Mouse (Mus musculus): Measurements from ENCODE around the gene Eepd1.

The Eepd1 gene

DNA sequence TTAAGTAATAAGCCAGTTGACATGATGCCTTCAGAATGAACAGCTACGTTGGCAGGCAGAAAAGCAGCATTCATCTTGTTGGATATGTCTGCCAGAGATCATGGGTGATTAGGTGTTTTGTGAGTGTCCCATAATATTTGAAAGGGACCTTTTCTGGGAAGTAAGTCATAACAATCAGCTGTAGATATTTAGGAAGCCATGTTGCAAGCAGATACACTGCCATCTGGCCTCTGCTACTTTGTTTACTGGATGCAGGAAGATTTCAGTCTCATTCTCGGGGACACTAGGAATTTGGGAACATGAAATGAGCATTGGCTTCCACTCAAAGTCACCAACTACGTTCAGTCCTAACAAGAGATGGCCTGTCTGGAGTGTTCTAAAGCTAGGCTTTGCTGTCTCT lies 54.1 kb downstream of the Eepd1 start:
- CTCF ChIA-PET: no interaction called here

DNA sequence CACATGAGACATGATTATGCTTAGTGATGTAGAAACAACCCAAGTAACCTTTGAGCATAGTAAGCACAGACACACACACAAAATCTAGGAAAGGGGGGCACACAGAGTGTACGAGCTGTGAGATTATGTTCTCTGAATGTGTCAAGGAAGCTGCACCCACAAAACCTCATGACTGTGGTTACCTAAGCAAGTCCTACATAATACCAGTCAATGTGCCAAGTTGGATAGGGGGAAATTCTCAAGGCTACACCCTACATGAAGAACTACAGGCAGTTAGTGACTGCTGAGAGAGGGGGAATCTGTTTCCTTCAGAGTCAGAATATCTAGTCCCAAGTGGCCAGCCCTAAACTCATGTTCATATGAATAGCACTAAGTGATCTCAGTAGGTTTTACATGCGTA lies 58.1 kb downstream of the Eepd1 start:
- CTCF ChIA-PET: no interaction called here

DNA sequence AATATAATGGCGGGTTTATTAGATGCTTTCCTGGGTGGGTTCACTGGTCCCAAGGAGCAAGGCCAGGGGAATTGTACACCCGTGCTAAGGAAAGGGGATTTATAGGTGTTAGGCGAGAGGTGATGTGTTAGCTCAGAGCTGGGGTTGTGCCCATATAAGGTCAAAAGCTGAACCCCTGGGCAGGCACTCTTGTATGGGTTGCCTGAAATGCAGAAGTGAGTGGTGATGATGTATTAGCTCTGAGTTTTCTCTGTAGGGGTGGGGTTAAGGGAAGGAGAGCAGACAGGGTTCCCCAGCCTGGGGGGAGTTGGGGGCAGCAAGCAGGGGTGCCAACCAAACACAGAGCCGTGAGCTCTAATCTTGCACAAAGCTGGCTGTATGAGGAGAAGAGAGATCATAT lies 60.0 kb downstream of the Eepd1 start:
- CTCF ChIA-PET: no interaction called here

DNA sequence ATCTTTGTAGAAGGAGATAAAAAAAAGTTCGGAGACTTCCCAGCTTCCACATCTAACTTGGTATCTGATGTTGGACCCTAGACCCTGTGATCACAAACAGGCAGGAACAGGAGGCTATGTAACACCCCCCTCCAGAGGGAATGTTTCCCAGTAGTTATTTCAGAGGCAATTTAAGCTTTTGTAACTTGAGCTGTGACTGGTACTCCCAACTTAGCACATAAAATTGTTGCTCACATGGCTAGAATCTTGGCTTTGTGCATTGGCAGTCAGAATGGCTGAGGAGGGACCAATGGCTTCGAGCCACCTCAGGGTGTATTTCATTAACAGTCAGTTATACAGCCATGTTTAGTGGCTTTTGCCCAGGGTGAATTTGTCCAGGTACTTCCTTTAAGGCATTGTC lies 63.9 kb downstream of the Eepd1 start:
- CTCF ChIA-PET: no interaction called here

DNA sequence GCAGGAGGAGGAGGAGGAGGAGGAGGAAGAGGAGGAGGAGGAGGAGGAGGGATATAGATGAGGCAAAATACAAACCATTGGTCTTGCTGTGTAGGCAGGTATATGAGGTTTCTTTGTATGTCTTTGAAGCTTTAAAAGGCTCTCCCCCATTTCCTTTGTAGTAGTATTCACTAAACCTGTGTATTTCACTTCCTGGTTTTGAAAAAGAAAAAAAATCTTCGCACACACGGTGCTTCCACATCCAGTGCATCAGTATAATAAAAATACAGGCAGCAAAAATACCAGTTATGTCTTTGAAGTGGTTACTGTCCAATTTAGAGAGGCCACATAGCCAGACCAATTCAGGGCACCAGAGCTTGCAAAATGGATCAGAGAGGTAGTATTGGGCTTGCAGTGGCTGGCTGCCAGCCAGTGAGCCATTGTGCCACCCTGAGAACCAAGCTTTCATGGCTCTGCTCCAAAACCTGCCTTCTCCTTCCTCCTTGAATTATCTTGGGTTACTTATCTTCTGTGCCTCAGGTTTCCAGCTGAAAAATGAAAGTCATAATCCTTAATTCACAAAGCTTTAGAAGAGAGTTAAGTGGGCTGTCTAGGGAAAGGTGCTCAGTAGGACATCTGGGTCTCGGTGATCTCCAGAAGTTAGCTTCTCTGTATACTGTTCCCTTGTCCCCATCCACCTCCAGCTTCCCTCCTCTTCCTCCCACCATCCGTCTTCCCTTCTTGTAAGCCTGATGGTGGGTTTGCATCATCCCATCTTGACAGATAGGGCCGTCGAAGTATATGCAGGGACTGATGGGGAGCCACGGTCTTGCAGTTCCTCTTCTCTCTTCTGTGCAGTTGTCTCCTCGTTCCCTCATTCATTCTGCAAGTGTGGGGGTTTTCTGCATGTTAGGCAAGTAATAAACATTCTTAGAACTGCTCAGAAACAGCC lies 68.0 kb downstream of the Eepd1 start:
- CTCF ChIA-PET: no interaction called here

DNA sequence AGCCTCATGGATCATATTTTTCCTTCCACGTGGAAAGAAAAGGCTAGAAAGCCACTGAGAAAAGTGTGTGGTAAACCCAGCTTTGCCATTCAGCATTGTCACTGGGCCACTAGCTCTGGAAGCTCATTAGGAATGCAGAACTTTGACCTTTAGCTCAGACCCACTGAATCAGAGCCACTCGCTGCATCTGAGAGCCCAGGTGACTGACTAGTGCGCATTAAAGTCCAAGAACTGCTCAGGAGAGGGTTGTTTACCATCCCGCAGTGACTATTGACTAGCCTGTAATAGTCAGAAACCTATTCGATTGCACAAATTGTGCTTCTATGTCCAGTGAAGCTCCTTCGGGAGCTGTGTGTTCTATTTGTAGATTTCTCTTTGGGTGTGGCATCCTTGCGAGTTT lies 68.8 kb downstream of the Eepd1 start:
- CTCF ChIA-PET: no interaction called here

DNA sequence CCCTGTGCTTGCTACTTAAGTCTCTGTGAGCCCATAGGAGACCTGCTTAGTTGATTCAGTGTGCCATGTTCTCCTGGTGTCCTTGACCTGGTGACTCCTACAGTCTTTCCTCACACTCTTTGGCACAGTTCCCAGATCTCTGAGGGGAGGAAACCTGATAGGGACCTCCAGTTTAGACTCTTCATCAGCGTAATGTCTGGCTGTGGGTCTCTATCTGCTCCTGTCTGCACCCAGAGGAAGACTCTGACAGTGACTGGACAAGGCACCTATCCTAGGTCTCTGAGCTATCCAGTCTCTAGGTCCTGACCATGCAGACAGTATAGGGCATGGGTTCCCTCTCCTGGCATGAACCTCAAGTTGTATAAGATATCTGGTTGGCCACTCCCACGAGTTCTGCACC lies 71.2 kb downstream of the Eepd1 start:
- CTCF ChIA-PET: no interaction called here

DNA sequence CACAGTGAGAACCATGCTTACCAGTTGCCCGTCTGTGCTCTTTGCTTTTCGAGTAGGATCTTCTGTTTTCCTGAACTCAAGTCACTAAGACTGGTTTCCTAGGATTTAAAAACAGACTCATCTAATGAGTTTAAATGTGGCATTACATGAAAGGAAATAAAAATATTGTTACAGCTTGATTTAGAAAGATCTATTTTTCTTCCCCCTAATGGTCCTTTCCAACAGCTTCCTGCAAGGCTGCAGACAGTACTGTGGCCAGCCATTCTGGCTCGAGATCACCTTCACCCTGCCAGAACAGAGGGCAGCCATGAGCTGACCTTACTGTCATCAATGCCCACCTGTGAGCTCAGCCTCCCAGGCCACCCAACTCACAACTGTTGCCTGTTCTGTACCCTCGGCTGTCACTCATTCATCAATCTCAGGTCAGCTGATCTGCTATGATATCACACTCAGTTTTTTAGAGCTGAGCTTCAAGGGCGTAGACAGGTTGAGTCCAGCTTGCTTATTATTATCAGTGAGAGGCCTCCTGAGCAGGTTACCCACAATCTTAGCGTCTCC lies 73.0 kb downstream of the Eepd1 start:
- CTCF ChIA-PET: no interaction called here

DNA sequence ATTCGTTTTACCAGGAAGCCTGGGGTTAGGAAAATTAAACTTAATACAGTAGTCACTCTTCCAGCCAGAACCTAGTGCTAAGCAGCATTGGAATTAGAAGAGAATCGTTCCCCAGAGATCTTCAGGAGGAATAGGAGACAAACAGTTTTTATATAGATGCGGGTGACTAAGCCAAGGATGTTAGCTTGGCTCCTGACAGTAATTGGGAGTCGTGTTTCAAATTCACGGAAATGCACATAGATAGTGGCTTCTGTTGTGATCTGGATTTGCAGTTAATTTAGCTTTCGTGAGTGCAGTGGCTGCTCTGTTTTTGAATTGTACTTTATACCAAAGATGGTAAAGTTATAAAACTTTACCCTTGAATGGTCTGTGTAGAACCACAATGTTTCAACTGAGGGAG lies 73.9 kb downstream of the Eepd1 start:
- CTCF ChIA-PET: no interaction called here

DNA sequence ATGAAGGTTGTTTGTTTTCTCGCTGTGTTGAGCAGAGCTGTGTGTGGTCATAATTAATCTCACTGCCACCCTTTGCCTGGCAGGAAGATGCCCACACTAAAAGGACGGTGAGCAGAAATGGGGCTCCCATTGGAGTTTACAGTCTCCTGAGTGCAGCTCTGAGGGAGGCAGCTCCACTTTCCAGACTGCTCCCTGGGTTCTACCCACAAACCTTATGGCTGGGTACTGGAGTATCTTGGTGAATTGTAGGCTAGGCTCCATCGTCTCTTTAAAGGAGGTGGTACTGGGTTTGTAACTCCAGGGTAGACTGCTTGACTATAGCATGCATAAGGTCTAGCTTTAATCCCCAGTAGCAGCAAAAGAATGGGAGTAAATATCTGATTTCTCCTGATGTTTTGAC lies 74.7 kb downstream of the Eepd1 start:
- CTCF ChIA-PET: no interaction called here

DNA sequence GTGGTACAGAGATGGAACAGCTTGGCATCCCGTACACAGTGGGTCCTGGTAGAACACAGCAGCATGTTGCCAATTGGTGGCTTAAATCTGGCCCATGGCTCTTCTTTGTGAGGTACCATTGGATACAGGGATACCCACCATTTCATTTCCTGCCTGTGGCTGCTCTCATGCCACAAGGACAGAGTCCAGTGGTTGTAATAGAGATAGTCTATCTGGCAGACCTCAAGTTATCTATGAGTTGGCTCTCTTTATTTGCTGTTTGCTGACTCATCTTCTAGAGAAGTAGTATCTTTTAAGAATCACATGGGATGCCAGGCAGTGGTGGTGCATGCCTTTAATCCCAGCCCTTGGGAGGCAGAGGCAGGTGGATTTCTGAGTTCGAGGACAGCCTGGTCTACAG lies 76.0 kb downstream of the Eepd1 start:
- CTCF ChIA-PET: no interaction called here

DNA sequence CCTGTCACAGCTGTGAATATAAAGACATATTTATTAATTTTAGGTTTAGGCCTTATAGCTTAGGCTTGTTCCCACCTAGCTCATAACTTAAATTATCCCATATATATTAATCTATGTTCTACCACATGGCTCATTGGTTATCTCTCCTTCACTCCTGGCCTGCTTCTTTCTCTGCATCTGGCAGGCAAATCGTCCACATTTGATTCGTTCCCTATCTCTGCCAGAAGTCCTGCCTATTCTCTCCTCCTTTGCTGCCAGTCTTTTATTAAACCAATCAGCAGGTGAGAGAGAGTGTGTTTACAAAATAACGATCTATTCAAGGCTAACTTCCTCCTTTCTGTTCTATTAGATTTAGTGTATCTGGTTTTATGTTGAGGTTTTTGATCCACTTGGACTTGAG lies 77.5 kb downstream of the Eepd1 start:
- CTCF ChIA-PET: no interaction called here

DNA sequence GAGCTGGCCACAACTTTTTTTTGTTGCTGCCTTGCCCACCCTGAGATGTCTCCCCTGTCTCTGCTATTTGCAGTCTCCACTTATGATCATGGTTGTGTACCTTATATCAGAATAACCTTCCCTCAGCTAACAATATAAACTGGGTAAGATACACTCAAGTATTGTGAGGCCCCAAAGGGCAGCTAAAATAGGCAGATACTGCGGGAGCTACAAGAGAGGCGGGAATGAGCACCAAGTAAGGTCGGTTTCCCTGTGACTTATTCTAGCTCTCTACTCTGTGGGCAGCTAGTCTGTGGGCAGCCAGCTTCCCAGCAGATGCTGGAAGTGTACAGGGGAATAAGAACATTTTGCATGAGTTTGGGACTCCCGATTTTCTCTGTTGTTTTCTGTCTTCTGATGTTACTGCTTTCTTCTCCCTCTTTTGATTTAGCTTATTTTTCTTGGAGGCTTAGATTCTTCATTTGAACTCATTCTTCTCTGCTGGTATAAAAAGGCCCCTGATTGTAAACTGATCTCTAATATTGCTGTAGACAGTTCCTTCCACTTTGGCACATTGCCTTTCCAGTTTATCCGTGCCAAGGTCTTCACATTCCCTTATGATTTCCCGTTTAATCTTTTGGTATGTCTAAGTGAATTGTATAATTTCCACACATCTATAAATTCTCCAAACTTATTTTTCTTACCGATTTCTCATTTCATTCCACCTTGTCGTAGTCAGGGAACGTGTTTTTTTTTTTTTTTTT lies 78.8 kb downstream of the Eepd1 start:
- CTCF ChIA-PET: no interaction called here

DNA sequence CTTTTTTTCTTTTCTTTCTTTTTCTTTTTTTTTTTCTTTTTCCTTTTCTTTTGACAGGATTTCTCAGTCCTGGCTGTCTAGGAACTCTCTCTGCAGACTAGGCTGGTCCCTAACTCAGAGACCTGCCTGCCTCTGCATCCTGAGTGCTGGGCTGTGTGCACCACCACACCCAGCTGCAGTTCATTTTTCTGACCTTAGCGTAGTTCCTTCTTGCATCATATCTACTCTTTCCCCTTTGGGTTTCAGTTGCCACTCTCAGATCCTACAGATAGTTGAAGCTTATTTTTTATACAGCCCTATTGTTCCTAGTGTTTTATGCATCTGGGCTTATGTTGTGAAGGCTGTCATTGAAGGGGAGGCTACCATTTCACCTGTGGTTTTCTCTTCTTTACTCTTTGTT lies 79.8 kb downstream of the Eepd1 start:
- CTCF ChIA-PET: no interaction called here

DNA sequence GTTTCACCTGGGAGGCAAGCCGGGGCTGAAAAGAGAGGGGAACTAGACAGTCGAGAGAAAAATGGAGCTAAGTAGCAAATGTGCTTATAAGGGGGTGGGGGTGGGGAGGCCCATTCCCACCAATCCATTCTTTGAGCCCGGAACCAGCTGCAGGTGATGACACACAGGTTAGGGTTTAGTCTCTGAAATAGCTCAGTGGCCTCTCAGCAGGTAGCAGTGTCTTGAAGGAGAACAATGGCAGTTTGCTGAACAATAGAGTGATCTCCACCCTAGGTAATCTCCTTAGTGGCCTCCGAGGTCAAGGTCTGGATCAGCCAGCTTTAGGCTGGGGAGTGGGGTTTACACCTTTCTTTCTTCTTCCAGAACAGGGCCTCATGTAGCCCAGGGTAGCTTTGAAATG lies 82.5 kb downstream of the Eepd1 start:
- CTCF ChIA-PET: no interaction called here

DNA sequence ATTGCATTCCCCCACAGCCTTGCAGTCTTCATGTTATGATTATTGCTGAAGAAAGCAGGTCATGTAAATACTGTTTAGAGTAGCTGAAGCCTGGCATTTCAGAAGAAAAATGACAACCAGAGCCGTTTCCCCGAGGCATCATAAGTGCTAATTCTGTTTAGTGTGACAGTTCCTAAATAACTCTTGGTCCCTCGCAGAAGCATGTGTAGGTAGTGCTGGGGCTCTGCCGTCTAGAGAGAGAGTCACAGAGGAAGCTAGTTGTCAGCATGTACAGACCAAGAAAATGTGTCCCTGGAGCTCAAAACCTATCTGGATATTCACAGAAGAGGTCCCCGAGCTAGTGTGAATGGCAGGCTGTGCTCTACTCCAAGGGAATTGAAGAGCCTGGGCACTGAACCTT lies 85.7 kb downstream of the Eepd1 start:
- CTCF ChIA-PET: no interaction called here

DNA sequence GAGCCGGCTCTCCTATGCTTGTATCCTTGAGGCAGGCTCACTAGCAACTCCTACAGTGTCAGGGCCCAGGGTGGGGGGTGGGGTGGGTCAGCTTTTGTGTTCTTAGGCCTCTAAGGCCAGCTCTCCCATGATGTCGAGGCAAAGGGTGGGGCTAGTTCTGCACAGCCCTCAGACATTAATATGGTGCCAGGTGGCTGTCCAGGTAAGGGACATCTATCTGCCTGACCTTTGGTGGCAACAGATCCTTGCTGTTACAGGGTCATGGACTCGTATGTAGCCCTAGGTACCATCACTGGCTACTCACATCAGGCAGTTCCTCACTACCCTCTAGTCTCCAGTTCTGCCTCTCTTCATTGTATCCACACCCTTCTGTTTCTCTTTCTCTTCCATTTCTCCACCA lies 87.4 kb downstream of the Eepd1 start:
- CTCF ChIA-PET: no interaction called here

DNA sequence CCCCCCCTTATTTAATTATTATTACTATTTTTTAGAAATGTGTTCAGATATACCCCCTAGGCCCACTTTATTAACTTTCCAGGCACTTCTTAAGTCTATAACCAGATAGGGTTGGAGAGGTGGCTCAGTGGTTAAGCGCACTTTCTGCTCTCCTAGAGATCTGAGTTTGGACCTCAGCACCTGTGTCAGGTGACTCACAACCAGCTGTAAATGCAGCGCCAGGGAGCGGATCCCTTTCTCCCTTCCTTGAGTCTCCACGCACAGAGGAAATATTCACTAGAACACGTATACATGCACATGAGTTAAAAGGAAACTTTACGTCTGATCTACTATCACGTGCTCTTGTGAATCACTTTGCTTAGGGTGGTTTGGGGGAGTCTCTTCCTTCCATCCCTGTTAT lies 88.7 kb downstream of the Eepd1 start:
- CTCF ChIA-PET: no interaction called here

DNA sequence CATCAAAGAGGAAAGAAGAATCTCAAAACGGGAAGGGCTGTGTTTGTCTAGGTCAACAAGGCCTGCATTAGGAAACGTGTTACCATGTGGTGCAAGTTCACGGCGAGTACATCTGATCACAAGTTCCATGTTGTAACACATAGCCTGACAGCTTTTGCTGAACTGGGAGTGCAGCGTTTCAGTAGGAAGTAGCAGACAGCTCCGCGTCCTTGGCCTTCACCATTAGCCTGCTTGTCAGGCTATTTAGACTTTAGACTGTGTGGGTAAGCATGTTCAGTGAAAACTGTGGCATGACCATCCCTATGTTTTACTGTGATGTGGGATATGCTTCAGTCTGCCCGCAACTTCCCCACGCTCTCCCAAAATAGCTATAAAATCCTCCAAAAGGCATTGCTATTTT lies 89.1 kb downstream of the Eepd1 start:
- CTCF ChIA-PET: no interaction called here

DNA sequence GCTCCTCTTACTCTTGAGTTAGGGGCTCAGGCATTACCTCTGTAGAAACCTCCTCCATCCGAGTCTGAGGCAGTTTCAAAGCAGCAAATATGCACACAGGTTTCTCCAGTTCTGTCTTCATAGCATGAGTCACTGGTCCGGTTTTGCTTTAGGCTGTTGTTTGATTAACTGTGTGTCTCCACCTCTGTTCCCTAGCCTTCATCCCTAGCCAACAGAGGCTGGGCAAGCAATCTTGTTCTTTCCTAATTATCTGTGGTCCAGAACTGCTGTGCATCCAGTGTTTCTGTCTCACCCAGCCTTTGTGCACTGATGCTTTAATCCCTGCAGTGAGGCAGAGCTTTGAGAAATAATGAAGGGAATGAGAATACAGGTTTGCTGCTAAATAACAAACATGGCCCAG lies 90.0 kb downstream of the Eepd1 start:
- CTCF ChIA-PET: no interaction called here

DNA sequence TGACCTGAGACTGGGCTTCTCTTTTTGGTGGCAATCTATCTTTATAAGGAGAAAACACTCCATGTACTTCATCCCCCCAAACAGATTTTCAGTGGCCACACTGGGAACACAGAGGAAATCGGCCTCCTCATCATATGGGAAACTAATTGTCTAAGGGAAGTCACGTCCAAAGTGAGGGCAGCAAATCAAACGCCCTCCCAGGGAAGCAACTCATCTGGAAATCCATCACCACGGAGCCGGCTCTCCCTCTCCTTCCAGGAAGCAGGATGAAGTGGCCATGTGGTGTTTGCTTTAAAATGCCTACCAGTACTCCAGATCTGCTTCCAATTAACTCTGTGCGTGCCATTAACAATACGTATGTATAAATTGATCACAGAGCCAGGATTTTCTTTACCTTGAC lies 92.4 kb downstream of the Eepd1 start:
- CTCF ChIA-PET: no interaction called here

DNA sequence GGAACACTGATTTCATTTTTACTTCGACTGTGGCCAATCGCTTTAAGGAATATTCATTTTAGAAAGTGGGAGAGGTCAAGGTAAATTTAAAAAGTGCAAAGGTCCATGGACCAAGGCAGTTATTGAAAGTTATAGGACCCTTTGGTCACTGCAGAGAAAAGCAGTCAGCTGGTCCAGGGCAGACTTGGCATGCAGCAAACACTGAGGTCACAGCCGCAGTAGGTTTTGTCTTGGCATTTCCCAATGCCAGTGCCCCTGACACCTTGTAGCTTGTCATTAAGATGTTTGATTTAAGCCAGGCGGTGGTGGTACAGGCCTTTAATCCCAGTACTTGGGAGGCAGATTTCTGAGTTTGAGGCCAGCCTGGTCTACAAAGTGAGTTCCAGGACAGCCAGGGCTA lies 92.8 kb downstream of the Eepd1 start:
- CTCF ChIA-PET: no interaction called here

Measured in spleen, embryonic (tissue).